Mouse (Mus musculus) G1E (cell line): ENCODE results near the gene Dnah8.

Experiments
- CTCF ChIP-seq: IDR thresholded peaks from 2 replicates; pipeline ENCODE4 v1.5.1; 2012; ENCODE audit warnings: low read depth, low read length, inconsistent platforms, mixed read lengths
- POLR2AphosphoS5 ChIP-seq: IDR thresholded peaks from 2 replicates; pipeline ENCODE4 v1.6.1; 2012; ENCODE audit warnings: low read depth, low read length, inconsistent platforms; ENCODE audit not compliant: insufficient replicate concordance

- TF ChIP-seq CTCF (no peak), POLR2AphosphoS5 (no peak; the same call in 1 of the 2 replicates)
Measured at GRCm38 (mm10) chr17:30575941-30576773, 48.0 kb upstream of the Dnah8 start, which contains the start of gene Btbd9.
